Mouse (Mus musculus): ENCODE measurements around the gene Katna1.

DNA sequence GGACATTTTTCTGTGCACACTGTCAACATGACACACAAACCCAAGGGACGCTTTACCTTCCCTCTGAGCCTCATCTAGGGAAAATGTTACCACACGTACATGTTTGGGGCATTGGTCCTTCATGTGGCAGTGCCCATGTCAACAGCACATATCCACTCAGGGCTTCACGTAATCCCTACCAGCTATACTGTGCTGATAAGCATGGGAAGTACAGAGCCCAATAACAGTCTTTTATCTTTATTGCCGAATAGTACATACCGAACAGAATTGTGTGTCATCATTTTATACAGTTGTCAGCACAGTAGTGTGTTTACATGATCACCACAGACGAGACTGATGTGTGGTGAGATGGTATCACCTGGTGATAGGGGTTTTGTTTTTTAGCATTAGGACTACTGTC, 38.9 kb upstream of the Katna1 start:
- TF ChIP-seq MAFK (IDR thresholded peaks at IDR 0.05; ENCODE audit: insufficient read depth, low read depth, low read length) (no peak), HCFC1 (IDR thresholded peaks at IDR 0.05; ENCODE audit: borderline replicate concordance, insufficient read depth, low read length) (no peak), ZNF384 (IDR thresholded peaks at IDR 0.05; ENCODE audit: low read depth, low read length) (no peak)

Data from ES-E14 (cell line).